Mouse (Mus musculus) myocyte (in vitro differentiated cells): Measurements from ENCODE around the gene Gria4.

Experiments
- CEBPB ChIP-seq: IDR thresholded peaks from 2 replicates; pipeline ENCODE4 v1.6.1; 2011; ENCODE audit warnings: mild to moderate bottlenecking, moderate library complexity; ENCODE audit not compliant: poor library complexity, insufficient read depth, severe bottlenecking
- E2F4 ChIP-seq: IDR thresholded peaks from one replicate; pipeline ENCODE4 v1.6.1; 2011; ENCODE audit warnings: mild to moderate bottlenecking, control low read depth, moderate library complexity; ENCODE audit not compliant: insufficient read depth
- MAX ChIP-seq: IDR thresholded peaks from one replicate; pipeline ENCODE4 v1.6.1; 2011; ENCODE audit warnings: low read depth, mild to moderate bottlenecking, control low read depth
- MYOD1 ChIP-seq, 3 experiments: IDR thresholded peaks; one replicate each; pipeline ENCODE4 v1.6.1; 2011; ENCODE audit warnings: control low read depth in 2 of 3, low read depth in 2 of 3, mild to moderate bottlenecking in 2 of 3, moderate library complexity in 1 of 3; ENCODE audit not compliant: insufficient read length in 2 of 3, control insufficient read depth in 1 of 3
- MYOG ChIP-seq, 3 experiments: IDR thresholded peaks; one replicate each; pipeline ENCODE4 v1.6.1; 2011; ENCODE audit warnings: control low read depth in 2 of 3, low read depth in 2 of 3, mild to moderate bottlenecking in 2 of 3; ENCODE audit not compliant: insufficient read length in 2 of 3, control insufficient read depth in 1 of 3, insufficient read depth in 1 of 3
- POLR2A ChIP-seq: IDR thresholded peaks from one replicate; pipeline ENCODE4 v1.6.1; 2011; ENCODE audit warnings: low read depth, mild to moderate bottlenecking, control low read depth, moderate library complexity; ENCODE audit not compliant: insufficient read length
- POLR2AphosphoS2 ChIP-seq: IDR thresholded peaks from one replicate; pipeline ENCODE4 v1.6.1; 2011; ENCODE audit warnings: low read depth, control low read depth; ENCODE audit not compliant: insufficient read length
- REST ChIP-seq: IDR thresholded peaks from one replicate; pipeline ENCODE4 v1.6.1; 2011; ENCODE audit warnings: mild to moderate bottlenecking, control low read depth, moderate library complexity; ENCODE audit not compliant: insufficient read depth, insufficient read length
- SRF ChIP-seq: IDR thresholded peaks from one replicate; pipeline ENCODE4 v1.6.1; 2011; ENCODE audit warnings: low read depth; ENCODE audit not compliant: control insufficient read depth, insufficient read length
- TCF12 ChIP-seq: IDR thresholded peaks from one replicate; pipeline ENCODE4 v1.6.1; 2011; ENCODE audit warnings: mild to moderate bottlenecking, control low read depth; ENCODE audit not compliant: poor library complexity, insufficient read depth, severe bottlenecking
- TCF3 ChIP-seq: IDR thresholded peaks from one replicate; pipeline ENCODE4 v1.6.1; 2011; ENCODE audit warnings: low read depth, control low read depth; ENCODE audit not compliant: insufficient read length
- USF1 ChIP-seq: IDR thresholded peaks from one replicate; pipeline ENCODE4 v1.6.1; 2011; ENCODE audit warnings: low read depth, mild to moderate bottlenecking, control low read depth, moderate library complexity

DNA sequence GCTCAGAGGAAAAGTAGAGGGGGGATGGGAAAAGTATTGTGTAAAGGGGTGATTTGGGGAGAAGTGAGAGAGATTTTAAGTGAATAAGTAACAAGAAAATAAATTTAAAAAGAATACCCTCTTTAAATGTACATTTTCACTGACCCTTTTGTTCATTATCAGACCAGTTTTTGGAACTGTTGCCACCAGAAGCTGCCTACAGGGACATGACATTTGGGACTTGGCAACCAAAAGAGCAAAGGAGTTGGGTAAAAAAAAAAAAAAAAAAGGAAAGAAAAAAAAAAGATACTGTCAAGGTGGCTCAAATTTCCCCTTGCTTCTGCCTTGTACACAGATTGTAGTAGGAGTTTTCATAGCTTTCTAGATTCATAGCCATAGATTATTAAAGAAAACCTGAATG is 191.8 kb downstream of the Gria4 start:
- TF ChIP-seq USF1 (no peak), POLR2A (no peak), MYOD1 (IDR thresholded peaks at IDR 0.05; ENCODE audit: control insufficient read depth in 1 of 3, insufficient read length in 2 of 3, low read depth in 2 of 3) (no peak), E2F4 (no peak), CEBPB (no peak), POLR2AphosphoS2 (no peak), MAX (no peak), TCF12 (no peak), REST (no peak), MYOG (IDR thresholded peaks at IDR 0.05; ENCODE audit: control insufficient read depth in 1 of 3, insufficient read depth in 1 of 3, insufficient read length in 2 of 3, low read depth in 2 of 3) (no peak), SRF (no peak), TCF3 (no peak)
